Mouse (Mus musculus) frontal cortex, postnatal 14 days (tissue): ENCODE data around the gene Siah3.

Experiments
- DNase-seq, 2 experiments: peaks; one replicate each; pipeline ENCODE4 v3.0.0; 2022; ENCODE audit warnings: low spot score in 2 of 2

Siah3 gene

DNA sequence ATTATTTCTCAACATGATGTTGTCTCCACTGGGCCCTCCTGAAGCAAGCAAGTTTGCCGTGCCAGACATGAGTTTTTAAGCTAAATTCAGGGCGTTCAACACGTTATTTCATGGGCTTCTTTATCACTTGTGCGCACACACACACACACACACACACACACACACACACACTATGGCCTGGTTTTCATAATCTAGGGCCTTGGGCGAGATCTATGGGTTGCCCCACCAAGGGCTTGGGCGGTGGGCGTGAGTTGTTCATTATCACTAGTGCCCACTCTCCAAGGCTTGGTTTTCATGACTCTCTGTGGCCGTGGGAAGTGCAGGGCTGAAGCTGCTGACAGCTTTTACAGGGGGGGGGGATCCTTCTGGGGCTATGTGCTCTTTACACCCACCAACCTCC, 63.9 kb downstream of the Siah3 start:
- no peak for DNase-seq

DNA sequence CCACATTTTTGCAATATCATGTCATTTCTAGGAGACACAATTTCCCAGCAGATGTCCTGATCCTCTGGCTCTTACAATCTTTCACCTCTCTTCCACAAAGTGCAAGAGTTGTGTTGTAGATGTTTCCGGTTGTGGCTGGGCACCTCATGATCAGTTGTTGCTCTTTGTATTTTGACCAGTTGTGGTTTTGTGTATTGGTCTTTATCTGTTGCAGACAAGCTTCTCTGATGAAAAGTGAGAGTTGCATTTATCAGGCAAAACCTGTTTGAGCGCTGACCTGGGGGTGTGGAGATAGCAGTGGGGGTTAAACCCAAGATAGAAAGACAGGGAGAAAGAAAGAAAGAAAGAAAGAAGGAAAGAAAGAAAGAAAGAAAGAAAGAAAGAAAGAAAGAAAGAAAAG, 68.9 kb downstream of the Siah3 start:
- DNase-seq = no peak

DNA sequence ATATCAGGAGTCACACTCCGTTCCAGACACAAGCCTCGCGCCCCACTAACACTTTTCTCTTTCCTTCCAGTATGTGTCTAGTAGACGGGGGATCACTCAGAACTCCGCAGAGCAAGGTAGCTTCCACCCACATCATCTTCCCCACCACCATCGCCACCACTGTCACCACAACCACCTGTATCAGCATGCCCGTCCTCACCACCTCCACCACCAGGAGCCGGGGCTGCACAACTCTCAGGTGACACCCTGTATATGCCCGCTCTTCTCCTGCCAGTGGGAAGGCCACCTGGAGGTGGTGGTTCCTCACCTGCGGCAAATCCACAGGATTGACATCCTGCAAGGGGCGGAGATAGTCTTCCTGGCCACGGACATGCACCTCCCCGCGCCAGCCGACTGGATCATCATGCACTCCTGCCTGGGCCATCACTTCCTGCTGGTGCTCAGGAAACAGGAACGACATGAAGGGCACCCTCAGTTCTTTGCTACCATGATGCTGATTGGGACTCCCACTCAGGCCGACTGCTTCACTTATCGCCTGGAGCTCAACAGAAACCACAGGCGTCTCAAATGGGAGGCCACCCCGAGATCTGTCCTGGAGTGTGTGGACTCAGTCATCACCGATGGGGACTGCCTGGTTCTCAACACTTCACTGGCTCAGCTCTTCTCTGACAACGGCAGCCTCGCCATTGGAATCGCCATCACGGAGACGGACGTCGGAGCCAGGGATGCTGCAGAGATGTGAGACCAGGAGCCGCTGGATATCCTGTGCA, 69.8 kb downstream of the Siah3 start:
- DNase-seq = no peak

DNA sequence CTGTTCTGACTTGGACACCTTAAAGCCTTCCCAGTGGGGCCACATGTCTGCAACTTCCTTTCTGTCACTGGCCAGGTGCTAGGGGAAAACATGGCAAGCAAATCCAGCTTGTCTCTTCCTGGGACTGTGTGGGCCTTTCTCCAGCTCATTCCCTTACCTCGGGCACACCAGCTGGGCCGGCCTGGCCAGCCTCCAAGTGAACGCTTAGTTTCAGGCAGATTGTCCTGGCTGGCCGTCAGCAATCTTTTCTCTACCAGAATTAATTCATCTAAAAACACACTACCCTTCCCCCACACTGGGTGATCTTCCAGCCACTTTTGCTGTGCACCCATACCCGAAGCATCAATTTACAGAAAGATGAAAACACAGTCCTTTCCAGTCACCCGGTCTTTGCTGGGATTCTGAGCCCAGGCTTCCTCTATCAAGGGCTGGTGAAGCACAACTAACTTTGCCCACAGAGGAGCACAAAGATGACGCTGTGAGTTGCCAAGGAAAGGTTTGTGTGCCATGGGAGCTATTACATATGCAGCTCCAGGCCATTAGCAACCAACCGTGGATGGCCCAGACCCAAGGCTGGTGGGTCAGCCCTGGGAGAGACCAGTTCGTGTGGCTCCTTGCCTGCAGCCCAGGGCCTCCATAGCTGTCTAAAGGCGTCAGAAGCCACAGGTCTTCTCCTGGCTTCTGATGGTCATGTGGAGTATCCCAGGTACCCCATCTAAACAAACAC, 71.8 kb downstream of the Siah3 start:
- DNase-seq = peak; percentile 67 to 69

DNA sequence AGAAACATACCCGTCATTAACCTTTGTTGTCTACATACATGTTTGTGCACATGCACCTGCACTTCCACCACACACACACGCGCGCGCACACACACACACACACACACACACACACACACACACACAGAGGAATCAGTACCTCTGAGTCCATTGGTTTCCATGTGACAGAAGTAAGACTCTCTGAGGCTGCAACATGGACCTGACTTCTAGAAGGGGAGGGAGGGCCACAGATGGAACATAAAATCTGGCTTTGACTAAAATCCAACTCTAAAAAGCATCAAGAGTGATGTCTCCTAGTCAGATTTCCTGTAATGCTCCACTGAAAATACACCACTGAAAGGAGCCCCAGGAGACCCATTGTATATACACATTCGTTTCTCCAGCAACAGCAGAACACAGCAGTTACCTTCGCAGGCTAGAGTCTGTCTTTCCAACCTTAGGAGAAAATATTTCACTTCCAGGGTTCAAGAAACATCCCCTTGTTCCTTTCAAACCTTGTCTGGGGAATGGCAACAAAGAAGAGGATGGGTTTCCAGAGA, 75.1 kb downstream of the Siah3 start:
- DNase-seq = no peak

DNA sequence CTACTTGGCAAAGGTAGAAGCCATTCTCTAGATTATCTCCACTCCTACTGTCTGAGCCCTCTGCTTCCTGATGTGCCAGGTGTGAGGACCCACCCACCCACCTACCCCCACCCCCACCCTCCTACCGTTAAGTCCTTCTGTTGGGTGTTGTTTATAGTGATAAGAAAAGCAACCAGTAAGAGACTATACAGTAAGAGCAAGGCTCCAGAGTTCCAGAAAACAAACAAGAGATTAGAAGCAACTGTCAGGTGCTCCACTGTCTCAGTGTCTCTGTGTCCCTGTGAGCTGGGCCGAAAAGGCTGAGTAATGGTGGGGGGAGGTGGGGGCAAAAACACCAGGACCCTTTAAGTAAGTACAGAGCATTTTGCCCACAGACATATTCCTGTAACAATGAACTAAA, 83.4 kb downstream of the Siah3 start:
- no peak for DNase-seq

DNA sequence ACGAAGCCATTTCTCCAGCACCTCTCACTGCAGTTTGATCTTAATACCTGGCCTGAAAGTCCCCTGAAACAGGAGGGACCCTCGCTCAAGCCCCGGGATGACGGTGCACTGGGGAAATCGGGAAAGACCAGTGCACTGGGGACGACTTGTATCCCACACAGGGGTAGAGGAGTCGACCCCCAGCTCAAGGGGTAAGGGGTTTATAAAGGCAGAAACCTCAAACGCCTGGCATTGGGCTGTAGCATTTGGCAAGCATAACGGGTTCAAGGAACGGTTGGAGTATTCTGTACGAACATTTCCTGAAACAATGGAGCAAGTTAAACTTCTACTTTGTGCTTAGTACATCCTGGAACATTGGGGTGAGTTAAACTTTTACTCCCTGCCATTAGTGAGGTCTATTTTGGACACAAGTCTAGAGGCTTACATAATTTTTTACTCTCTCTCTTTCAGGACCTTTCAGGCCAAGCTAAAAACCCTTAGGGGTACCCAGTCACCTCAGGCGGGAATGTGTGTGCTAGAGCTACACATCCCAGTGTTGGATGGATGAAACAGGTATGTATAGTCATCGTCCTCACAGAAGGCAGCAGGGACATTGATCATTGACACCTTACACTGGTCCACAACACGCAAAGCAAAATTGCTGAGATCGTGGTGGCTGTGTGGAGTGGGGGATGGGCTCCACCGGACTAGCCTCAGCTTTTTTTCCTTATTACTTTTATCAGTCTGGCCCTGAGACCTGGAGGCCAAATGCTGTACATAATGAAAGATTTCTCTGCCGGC, 84.6 kb downstream of the Siah3 start:
- no peak for DNase-seq

DNA sequence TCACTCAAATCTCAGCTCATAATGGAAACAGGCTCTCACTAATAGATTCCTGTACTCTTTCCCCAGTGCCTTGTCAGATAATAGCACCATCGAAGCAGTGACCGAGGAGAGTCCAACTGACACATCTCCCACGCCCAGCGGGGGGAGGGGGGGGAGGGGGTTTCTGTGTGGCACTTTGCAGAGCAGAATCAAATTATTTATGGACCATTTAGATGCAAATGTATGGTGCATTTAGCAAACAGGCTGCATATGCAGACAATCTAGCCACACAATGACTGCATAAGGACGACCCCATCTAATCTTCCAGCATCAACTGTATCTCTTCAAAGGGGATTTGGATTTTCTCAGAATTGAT, 85.2 kb downstream of the Siah3 start:
- no peak for DNase-seq

DNA sequence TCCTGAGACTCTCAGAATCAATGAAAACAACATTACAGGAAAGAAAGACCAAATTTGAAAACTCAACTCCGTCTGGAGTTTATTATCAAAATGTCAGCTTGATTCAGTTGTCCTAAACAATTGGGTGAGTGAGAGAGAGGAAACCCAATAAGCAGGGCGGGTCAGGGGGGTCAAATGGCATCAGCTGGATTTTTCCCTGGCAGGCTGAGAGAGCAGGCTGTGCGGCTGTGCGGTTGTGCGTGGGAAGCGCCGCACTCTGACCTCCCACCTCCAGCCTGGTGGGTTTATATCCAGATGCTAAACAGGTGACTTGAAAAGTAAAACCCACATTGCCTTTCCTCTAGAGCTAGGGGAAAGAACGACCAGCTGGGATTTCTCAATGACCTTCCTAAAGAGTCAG, 85.9 kb downstream of the Siah3 start:
- DNase-seq = no peak

DNA sequence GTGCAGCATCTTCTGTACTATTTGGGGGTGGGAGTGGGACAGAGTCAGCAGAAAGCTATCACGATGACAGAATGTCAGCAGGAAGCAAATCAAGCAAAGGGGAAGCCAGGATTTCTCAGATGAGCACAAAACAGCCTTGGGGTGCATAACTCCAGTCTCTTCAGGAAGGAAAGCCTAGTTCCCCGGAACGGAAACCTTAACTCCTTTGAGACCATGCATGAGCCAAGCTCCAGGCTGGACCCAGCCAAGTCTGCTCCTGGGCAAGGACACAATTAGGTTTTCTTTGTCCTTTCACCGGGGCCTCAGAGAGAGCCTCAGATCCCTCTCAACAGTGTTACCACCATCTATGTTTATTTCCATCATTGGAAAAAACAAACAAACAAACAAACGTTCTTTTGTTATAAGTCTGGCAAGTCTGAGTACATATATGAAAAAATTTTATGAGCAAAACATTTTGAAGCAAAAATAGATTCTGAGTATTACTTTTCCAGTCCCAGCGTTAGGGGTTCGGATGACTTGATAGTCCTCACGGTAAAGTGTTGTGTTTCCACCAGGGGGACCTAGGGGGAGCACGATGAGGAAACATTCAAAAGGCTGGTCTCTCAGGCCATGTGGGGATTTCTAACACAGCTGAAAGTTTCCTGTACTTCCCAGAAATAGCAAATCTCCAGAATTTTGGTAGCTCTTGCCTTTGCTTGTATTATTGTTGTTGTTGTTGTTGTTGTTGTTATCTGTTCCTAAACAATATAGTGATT, 106.0 kb downstream of the Siah3 start:
- no peak for DNase-seq

DNA sequence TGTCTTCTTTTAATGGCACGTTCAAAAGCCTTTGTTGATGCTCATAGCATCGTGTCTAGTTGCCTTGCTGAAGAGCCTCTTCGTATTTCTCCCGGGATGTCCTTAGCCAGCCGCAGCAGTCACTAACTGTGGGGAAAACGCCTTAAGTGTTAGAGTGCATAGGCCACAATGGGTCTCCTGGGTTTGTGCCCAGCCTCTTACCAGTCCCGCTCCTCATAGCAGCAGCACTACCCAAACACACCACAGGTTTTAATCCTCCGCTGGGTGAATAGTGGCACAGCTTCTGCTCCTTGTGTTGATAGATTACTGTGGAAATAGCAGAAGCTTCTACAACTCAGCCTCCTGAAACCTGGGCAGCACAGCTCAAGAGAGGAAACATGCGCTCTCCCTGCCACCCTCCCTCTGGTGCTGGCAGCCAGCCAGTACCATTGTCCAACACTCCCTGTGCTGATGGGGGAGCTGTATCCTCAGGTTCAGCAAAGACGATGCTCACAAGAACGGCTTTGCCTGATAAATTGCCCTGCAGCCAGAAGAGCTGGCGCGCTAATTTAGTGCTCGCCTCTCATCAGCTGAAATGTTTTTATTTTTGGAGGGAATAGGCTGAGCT, 109.9 kb downstream of the Siah3 start:
- peak; percentile 16 to 33 for DNase-seq

DNA sequence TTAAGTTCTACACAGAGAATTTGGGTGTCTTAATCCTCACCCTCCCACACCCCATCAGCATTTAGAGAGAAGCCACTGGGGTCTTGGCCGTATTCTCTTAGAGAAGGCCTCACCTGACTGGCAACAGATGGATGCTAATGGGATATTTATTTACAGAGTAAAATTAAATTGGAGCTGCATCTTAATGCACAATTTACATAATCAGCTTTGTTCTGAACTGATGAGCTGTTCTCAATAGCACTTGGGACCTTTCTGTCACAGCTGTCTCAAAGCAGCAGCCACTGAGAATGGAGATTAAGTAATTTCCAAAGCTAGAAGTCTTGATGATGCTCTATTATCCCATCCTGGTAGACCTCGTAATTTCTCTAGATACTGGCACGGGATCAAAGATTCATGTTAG, 110.5 kb downstream of the Siah3 start:
- DNase-seq = no peak

DNA sequence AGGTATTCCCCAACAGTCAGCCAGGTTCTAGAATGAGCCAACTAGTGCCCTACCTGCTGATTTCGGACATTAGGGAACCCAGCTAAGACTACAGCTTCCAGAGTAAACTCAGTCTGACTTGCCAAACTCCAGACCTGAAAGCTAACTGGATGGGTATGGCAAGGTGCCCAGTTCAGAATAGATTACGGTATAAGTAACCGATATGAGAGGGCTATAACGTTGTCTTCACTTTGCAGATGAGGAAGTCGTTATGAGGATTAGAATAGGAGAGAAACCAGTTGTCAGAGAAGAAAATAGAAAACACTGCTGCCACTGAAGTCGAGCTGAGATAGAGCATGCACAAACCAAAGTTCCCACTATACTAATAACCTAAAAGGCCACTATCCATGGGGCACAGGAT, 123.2 kb downstream of the Siah3 start:
- DNase-seq = no peak
